Mouse (Mus musculus) layer of hippocampus, postnatal 10 days (tissue): Measurements from ENCODE around the gene Pes1. TPM values are rescaled to one million over a fixed set of nuclear protein-coding genes. Genes with fewer than 3 reads are reported as not detected.

Experiments used
- DNase-seq, 2 experiments: peaks; one replicate each; pipeline ENCODE4 v3.0.0; 2021; ENCODE audit warnings: low spot score in 2 of 2
- total RNA-seq, 2 experiments: library from RNA; stranded (reverse); gene quantifications; 2 replicates each; pipeline ENCODE4 v1.2.3; 2021

Pes1 gene
- total RNA-seq, 2 experiments from 2014 or later: 37.1 to 51.0 TPM

DNA sequence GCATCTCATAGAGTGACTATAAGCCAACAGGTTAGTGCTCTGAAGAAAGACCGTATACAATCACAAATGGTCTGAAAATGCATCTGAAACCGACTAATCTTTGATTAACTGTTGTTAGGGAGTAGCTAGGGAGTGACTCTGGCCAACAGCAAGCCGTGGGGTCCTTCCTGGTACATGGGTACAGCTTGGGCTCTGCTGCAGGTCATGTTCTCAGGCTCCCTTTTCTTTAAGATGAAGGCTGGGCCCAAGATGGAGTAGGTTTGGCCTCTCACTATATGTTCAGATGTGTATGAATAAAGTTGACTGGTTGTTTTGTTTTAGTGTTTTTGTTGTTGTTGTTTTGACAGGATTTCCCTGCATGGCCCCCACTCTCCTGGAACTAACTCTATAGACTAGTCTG is 2.0 kb upstream of the Pes1 start:
- DNase-seq: no peak

DNA sequence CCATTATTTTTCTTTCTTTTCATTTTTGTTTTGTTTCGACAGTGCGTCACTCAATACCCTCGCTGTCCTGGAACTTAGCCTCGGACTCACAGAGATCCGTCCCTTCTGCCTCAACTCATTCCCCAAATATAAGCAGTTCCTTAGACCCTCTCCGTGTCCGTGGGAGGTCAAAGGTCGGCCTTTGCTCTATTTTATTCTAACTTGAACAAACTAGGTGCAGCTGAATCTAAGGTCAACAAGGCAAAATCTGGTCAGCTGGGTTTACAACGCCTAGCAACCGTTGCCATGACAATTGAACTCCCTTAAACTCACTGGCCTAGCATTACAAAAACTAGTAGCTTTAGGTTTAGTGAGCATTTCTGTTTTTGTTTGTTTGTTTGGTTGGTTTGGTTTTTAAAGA is 620 bp upstream of the Pes1 start:
- no peak for DNase-seq

DNA sequence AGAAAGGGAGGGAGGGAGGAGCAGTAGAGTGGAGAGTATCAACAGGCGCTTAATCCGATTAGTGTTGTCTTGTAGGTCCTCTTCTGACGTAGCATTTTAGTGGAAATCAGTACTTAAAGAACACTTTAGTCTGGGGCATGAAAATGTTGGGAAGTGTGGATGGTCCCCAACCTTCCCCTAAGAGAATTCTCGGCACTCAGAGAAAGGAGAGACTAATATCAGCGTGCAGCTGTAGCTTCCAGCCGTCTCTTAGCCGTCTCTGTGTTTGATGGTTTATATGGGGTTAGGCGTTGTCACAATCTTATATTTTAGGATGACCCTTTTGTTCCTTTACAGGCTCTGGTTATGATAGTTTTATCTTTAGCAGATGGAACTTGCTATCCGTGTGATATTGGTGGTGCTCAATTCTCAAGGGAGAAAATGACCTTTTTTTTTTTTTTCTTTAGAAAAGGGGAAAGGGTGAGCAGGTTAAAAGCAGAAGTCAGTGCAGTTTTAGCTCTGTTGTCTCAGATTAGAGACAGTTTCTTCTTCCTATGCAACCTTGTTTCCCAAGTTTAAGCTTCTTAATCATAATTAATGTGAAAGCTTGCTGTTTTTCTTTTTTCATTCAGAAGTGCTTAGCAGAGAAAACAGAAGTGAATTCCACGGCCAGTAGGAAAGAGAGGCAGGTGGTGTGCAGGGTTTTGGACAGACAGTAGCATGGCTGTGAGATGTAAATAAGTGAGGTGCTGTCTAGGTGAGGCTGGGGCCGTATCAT is 819 bp downstream of the Pes1 start:
- no peak for DNase-seq

DNA sequence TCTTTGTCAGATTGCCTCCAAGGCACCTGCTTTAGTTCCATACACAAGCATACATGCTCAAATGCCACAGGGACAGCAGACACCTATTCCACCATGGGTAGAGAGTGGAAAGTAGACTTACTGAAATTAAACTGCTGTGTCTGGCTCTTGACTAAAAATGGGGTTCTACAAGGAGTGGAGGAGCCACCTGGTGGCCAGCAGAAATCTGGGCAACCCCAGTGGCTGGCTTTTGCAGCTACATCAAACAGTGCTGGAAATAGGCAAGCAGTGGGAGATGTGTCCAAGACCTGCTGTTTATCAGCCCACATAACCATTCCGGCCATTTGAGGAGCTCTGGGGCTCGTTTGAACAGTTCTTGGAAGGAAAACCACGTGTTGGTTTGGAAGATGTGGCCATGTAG is 6.1 kb downstream of the Pes1 start:
- DNase-seq: peak in 1 of 2 experiments; percentile 13

DNA sequence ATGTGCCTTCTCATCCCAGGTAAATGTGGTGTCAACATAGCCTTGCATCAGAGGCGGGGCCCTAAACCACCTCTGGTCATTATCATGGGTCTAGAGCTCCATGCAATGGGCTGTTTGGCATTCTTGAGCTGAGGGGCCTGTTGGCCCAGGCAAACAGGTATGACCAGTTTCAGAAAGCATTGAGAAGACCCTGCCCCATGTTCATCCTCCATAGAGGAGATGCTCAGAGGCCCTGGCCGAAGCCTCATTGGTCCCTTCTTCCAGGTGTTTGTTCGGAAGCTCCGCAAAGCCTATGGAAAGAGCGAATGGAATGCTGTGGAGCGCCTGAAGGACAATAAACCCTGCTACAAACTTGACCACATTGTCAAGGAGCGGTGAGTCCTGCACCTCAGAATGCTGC is 6.6 kb downstream of the Pes1 start:
- DNase-seq: no peak

DNA sequence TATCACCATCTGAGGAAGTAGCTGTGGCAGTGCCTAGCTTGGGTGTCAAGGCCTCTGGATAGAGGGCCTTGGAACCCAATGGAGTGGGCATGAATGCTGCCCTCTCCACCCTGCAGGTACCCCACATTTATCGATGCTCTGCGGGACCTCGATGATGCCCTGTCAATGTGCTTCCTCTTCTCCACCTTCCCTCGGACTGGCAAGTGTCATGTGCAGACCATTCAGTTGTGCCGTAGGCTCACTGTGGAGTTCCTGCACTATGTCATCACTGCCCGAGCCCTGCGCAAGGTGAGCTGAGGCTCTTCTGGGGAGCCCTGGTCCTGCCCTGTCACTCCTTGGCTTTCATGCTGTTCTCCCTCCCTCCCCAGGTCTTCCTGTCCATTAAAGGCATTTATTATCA is 9.3 kb downstream of the Pes1 start:
- no peak for DNase-seq

DNA sequence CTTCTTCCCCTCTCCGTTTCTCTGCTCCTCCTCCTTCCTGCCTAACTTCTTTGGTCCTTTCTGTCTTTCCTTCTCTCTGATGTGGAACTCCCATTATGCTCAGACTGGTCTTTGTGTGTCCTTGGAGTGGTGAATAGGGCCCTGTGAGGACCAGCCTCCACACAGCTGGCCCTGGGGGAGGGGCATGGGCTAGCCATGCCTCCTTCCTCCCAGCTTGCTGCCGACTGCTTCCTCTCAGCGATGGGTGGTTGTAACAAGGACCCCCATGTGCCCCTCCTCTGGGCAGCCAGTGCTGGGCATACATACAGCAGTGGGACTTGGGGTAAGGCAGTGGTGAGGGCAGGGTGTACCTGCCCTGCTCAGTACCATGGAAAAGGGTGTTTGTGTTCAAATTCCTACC is 10.5 kb downstream of the Pes1 start:
- peak in 1 of 2 experiments; percentile 39 for DNase-seq

DNA sequence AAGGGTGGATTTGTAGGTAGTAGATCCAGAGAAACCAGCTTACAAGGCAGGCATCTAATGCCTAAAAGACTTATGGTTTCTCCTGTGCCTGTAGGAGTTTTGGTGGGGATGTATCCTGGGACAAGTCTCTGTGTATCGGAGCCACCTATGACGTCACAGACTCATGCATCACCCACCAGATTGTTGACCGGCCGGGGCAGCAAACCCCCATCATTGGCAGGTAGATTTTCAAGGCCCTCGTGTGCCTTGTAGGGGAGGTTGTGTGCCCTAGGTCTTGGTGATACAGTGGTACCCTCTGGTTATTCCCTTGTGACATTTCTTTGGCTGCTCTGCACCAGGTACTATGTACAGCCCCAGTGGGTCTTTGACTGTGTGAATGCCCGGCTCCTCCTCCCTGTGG is 12.9 kb downstream of the Pes1 start, which contains the start of gene 4930556J24Rik:
Gene 4930556J24Rik, minus strand, starts transcription at position 101 of the 400 bp plus-strand sequence.
- DNase-seq: no peak

DNA sequence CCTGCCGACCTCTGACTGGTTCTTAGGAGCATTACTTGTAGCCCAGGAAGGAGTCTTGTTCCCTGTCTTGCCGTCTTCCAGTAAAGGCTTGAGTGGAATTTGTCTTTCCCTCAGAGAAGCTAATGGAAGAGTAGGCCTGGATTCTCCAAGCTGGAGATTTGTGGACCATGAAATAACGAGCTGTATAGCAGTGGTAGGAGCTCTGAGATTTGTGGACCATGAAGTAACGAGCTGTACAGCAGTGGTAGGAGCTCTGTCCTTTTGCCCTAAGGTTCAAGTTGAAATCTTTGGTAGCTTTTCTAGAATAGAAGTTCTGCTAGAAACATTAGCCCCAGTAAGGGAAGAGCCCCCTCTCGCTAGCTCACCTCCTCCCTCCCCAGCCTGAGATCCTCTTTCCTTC is 14.6 kb downstream of the Pes1 start:
- DNase-seq: no peak

DNA sequence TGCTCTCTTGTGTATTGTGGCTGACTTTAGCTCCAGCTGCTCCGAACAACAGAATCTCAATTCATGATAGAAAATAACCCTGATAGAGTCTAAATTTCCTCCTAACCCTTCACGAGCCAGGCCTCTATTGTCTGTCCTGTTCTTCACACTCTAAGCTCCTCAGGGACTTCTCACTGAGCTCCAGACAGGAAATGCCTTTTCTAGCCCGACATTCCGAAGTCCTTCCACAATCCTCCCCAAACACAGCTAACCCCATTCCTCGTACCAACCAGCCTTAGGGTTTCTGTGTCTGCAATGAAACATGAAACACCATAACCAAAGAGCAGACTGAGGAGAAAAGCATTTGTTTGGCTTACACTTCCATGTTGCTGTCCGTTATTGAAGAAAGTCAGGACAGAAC is 17.8 kb downstream of the Pes1 start:
- DNase-seq: no peak

DNA sequence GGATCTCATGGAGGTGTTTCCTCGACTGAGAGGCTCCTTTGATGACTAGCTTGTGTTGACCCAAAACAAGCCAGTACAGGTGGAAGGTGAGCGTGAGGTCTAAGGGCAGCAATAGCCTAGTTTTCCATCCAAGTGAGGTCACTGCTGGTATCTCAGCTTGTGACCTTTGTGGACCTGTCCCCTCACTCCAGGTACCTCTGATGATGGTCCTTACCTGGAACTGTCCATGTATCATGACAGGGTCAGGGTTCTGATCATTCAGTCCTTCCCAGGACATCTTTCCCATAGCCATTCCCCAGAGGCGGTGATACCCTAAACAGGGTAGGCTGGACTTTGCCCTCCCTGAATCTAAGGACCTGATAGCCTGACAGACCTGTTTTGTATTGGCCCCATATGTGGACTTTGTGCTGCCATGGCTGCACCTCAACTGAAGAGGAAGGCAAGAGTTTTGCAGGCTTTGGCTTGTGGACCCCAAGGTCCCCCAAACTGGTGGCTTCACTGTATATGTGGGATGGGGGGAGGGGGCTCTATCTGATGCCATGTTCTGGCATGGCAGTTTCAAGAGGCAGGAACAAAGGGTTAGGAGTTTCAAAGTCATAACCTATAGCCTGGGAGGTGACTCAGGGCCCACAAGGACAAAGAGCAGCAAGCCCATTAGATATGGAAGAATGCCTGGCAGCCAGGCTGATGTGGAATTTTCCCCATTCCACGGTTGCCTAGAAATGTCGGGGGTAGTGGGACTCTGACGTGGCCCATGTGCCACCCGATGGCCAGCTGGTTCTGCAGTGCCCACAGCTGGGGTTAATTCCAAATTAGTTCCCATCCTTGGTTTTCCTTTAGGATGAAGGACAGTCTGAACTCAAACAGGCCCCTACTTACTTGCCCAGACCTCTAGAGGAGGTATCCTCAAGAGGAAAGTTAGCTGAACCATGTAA is 18.8 kb downstream of the Pes1 start:
- DNase-seq: no peak

DNA sequence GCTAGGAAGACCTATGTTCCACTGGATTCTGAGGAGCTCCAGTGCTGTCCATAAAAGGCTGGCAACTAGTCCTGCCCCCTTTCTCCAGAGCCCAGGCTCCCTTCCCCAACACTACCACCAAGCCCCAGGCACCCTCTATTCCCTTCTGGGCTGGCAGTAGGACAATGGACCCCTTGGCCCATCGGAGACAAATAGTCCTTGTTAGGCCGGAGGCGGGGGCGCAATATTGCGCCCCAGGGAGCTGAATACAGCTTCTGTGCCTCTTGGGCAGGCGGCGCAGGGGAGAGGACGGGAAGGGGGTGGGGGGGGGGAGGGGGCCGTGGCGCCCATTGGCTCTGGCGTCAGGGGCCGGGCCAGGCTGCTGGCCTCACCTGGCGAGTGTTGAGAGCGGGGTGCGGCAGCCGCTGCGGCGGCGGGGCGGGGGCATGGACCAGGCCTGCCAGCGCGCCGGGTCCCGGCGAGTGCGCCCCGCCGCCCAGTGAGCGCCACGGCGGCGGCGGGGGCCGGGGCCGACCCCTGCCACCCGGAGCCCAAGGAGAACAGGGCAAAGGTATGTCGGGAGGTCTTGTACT is 19.6 kb downstream of the Pes1 start, which contains the start of gene Gal3st1:
Gene Gal3st1, plus strand, starts transcription at position 346 of the 572 bp plus-strand sequence.
- peak in 1 of 2 experiments; percentile 40 for DNase-seq

DNA sequence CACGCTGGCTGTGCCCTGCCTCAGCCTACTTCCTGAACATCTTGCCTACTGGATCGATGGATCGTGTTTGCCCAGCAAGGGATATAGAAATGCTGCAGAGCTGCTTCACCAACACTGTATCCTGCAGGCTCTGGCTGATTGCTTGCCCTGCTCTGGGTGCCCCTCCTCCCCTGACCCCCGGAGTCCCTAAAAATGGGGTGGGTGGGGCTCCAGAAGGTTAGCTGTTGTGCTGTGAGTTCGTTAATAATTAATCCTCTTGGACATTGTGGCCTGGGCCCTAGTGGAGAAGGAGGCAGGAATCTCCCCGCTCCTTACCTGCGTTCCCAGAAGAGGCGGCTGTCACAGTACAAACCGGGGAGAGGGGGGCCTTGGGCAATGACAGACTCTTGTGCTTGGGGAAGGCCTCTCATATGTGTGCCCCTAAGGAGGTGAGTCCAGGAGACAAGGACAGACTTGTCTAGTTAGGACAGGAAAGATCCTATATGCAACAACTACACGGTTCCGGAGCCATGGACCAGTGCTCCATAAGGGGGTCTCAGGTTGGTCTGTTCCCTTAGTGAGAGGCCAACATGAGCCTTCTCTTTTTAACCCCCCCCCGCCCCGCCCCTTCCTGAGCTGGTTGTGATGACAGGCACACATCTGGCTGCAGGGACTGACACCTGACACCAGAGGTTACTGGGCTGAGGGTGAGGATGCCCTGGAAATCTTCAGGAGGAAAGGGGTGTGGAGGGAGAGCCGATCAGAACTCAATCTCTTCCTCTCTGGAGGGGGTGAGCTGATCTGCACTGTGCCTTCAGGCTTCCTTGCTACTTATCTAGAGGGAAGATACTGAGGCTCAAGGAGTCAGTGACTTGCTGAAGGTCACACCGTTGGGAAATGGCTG is 20.3 kb downstream of the Pes1 start:
- DNase-seq: peak in 1 of 2 experiments; percentile 18

DNA sequence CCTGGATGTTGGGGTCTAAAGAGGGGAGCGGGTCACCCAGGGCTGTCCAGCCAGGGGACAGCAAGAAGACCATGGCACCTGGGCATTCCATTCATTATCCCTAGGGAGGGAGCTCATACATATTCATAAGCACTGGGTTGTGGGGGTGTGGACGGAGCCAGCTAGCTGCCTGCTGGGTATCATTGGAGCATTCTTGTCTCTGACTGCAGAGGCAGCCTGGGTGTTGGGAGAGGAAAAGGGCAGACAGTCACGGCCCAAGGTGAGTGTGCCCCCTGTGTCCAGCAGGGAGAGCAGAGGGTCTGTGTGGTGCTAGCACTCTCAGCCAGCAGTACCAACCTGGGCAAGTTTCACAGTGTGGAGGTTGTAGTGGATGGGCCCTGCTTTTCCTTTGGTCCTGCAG is 26.0 kb downstream of the Pes1 start:
- no peak for DNase-seq

DNA sequence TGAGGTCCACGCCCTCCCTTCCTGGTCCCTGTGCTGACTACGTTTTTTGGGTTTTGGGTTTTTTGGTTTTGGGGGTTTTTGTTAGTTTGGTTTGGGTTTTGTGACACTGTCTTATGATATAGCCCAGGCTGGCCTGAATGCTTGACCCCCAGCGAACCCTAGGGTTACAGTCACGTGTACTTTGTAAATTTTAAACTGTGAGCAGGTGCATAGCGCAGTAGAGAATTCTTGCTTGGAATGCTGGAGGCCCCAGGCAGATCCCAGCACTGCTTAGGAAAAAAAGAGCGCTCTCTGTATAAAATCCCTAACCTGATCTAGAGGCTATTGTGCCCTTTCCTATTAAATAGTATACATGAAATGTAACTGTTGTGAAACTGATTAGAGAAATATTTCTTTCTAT is 29.4 kb downstream of the Pes1 start:
- DNase-seq: no peak

DNA sequence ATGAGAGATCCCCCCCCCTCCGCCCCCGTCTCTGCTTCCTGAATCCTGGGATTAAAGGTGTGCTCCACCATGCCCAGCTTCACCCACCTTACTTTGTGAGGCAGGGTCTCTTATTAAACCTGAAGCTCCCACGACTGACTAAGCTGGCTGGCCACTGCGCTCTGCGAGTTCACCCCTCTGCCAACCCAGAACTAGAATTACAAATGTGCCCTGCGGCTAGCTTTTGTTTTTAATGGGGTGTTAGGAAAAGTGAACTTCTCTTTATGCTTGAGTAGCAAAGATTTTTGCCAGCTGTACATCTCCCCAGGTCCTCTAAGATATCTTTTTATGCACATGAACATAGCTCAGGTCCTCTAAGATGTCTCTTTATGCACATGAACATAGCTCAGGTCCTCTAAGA is 30.1 kb downstream of the Pes1 start:
- DNase-seq: no peak

DNA sequence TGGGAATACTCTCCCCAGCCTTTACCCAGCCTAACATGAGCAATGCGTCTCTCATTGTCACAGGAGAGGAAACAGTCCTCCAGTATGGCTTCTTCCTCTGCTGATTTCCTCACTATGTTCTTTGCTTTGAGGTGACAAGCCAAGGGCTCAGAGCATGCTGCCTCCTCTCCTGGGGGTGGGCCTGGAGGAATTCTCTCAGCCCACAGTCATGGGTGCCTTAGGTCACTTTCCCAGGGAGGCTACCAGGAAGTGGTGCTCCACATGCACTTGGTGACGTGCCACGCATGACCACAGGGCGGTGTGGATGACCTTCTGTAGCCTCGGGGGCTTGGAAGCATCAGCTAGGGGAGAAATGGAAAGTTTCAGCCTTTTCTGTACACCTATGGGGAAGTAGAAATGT is 31.7 kb downstream of the Pes1 start:
- no peak for DNase-seq

DNA sequence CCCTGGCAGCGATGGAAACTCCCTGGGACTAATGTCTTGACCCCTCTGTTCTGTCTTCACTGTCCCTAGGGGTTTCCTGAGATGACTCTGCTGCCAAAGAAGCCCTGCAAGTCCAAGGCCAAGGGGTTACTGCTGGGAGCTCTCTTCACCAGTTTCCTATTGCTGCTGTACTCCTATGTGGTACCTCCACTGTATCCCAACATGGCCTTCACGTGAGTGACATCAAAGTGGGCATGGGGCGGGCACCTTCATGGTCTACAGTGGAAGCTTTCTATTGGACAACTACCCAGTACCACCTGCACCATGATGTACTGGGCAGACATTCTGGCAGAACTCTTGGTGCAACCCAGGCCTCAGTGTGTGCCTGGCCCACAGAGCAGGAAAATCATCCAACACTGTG is 33.1 kb downstream of the Pes1 start:
- DNase-seq: no peak

DNA sequence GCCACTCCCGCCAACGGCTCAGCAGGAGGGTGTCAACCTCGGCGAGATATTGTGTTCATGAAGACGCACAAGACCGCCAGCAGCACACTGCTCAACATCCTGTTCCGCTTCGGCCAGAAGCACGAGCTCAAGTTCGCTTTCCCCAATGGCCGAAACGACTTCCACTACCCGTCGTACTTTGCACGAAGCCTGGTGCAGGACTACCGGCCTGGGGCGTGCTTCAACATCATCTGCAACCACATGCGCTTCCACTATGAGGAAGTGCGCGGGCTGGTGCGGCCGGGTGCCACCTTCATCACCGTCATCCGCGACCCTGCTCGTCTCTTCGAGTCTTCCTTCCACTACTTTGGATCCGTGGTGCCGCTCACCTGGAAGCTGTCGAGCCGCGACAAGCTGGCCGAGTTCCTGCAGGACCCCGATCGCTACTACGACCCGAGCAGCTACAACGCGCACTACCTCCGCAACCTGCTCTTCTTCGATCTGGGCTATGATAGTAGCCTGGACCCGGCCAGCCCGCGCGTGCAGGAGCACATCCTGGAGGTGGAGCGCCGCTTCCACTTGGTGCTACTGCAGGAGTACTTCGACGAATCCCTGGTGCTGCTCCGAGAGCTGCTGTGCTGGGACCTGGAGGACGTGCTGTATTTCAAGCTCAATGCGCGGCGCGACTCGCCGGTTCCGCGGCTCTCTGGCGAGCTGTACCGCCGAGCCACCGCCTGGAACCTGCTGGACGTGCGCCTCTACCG is 34.4 kb downstream of the Pes1 start:
- DNase-seq: peak in 1 of 2 experiments; percentile 23

DNA sequence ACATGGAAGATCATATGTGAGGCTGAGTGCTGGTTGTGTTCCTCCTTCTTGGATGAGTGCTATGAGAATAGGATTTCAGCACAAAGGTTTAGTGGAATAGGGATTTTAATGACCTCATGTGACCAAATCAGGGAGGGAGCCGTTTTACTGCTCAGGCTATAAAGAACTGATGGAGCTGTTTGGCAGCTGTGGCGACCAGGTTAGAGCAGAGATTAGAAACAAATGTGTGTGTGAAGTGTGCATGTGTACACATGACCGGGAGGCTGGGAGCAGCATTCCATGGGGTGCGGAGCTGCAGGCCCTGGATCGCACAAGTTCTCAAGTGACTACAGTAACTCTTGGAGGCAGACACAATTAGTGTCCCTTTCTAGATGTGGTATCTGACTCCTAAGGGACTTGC is 35.8 kb downstream of the Pes1 start:
- DNase-seq: no peak
